Mouse (Mus musculus) lung, adult 2 months (tissue): ENCODE results near the gene Polr2h.

Experiments
- CTCF ChIP-seq: fragments of 200-500 bp; IDR thresholded peaks from 2 replicates; pipeline ENCODE4 v1.5.1; 2011; ENCODE audit warnings: mild to moderate bottlenecking, low read length, control low read depth; ENCODE audit not compliant: insufficient read depth
- POLR2A ChIP-seq: fragments of 200-500 bp; IDR thresholded peaks from 2 replicates; pipeline ENCODE4 v1.6.1; 2011; ENCODE audit warnings: low read depth, mild to moderate bottlenecking, control low read depth, low read length, borderline replicate concordance; ENCODE audit errors: extremely low read depth

GRCm38 (mm10) chr16:20722736-20723135 lies 5.3 kb downstream of the Polr2h start:
- TF ChIP-seq CTCF (no peak), POLR2A (no peak)
